Mouse (Mus musculus): ENCODE data around the gene Kank1. TPM values are rescaled to one million over a fixed set of nuclear protein-coding genes. Genes with fewer than 3 reads are reported as not detected.

The Kank1 gene
- total and polyA plus RNA-seq, 2 experiments = 31.7 to 33.6 TPM

DNA sequence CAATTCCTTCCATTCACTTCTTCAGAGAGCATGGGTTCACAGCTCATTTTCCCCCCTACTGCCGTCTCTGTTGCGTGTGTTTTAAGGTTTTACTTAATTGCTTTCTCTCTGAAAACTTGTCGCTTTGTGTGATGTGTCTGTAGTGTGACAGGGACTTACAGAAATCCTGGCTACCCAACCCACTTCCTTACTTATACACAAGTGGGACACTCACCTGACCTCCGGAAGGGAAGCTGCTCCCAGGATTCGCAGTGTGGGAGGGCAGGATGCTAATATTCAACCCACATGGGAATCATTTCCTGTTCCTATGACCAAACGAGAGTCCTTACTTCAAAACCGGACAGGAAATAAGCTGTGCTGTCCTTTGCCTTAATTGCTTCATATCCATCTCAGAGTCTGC, 195.1 kb downstream of the Kank1 start:
- Histone ChIP-seq H3K4me1 (ENCODE audit: control insufficient read depth, insufficient read depth, low read length) (no peaks in the 10 kb centered on the region; the same call in 1 of the 2 replicates), H3K4me3 (ENCODE audit: insufficient read depth, low read depth, low read length) (no peak overlapping the region), H3K36me3 (ENCODE audit: control insufficient read depth, insufficient read depth, low read length) (peaks cover 71% of the 10 kb centered on the region), H3K9ac (ENCODE audit: low read depth, low read length) (no peak overlapping the region), H3K27ac (replicated peaks; ENCODE audit: insufficient read depth, low read depth, low read length) (no peak overlapping the region), H3K79me2 (ENCODE audit: control insufficient read depth, insufficient read depth, low read length) (no peaks in the 10 kb centered on the region), H3K27me3 (ENCODE audit: control insufficient read depth, insufficient read depth, low read length) (no peaks in the 10 kb centered on the region)
- no peak for TF ChIP-seq CTCF (IDR thresholded peaks at IDR 0.05; ENCODE audit: low read depth, low read length)
- TF ChIP-seq POLR2A (IDR thresholded peaks at IDR 0.05; ENCODE audit: extremely low read depth, insufficient read depth, low read length) = no peak
- DNase-seq (ENCODE audit: extremely low read depth, low read depth, low spot score) = no peak
- 76% methylated on average over 7 of the region's 7 CpGs for WGBS

DNA sequence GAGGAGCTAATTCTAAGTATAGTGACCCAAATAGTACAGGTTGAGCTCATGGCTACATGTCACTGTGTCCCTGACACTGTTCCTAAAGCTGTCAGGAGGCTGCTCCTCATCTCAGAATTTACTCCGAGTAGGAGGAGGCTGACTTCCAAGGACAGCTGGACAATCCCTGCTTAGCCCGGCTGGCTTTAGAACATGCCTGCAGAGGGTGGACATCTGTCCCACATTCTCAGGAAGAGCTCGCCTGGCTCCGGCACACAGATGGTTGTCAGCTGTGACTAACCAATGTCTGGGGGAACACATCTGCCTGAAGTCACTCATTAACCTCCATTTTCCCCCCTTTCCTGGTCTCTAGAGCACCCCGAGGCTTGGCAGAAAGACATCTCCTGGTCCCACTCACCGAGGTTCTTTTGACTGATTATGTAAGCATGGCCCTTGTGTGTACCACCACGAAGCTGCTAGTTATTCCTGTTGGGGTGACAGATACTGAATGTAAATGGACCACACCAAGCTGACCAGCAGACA, 196.5 kb downstream of the Kank1 start:
- H3K9ac ChIP-seq (ENCODE audit: low read depth, low read length) = no peak overlapping the region
- H3K27ac ChIP-seq (replicated peaks; ENCODE audit: insufficient read depth, low read depth, low read length) = no peak overlapping the region
- no peaks in the 10 kb centered on the region; the same call in 1 of the 2 replicates for H3K4me1 ChIP-seq (ENCODE audit: control insufficient read depth, insufficient read depth, low read length)
- 83% methylated on average over 7 of the region's 7 CpGs for WGBS
- no peaks in the 10 kb centered on the region for H3K79me2 ChIP-seq (ENCODE audit: control insufficient read depth, insufficient read depth, low read length)
- DNase-seq (ENCODE audit: extremely low read depth, low read depth, low spot score) = no peak
- no peaks in the 10 kb centered on the region for H3K27me3 ChIP-seq (ENCODE audit: control insufficient read depth, insufficient read depth, low read length)
- no peak overlapping the region for H3K4me3 ChIP-seq (ENCODE audit: insufficient read depth, low read depth, low read length)
- peaks cover 59% of the 10 kb centered on the region for H3K36me3 ChIP-seq (ENCODE audit: control insufficient read depth, insufficient read depth, low read length)
- TF ChIP-seq POLR2A (IDR thresholded peaks at IDR 0.05; ENCODE audit: extremely low read depth, insufficient read depth, low read length) (no peak), CTCF (IDR thresholded peaks at IDR 0.05; ENCODE audit: low read depth, low read length) (no peak)

DNA sequence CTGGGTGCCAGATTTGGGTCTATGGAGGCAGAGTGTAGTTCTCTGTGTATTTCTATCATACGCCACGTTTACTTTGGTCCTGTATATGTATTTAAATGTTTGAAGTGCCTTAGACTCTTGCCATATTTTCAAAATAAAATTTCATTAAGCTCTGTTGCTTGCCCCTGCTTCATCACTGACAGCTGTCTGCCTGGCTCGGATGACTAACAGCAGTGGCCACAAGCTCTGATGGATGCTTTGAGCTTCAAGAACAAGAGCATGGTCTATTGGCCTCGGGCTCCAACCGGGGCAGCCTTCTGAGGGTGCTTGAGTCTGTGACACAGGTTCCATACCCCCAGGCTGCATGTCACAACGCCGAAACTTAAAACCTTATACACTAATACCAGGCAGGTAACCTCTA, 197.6 kb downstream of the Kank1 start:
- no peaks in the 10 kb centered on the region for H3K27me3 ChIP-seq (ENCODE audit: control insufficient read depth, insufficient read depth, low read length)
- H3K36me3 ChIP-seq (ENCODE audit: control insufficient read depth, insufficient read depth, low read length) = peaks cover 50% of the 10 kb centered on the region
- DNase-seq (ENCODE audit: extremely low read depth, low read depth, low spot score) = no peak
- no peak overlapping the region for H3K27ac ChIP-seq (replicated peaks; ENCODE audit: insufficient read depth, low read depth, low read length)
- no peak overlapping the region for H3K9ac ChIP-seq (ENCODE audit: low read depth, low read length)
- no peaks in the 10 kb centered on the region; the same call in 1 of the 2 replicates for H3K4me1 ChIP-seq (ENCODE audit: control insufficient read depth, insufficient read depth, low read length)
- no peak overlapping the region for H3K4me3 ChIP-seq (ENCODE audit: insufficient read depth, low read depth, low read length)
- H3K79me2 ChIP-seq (ENCODE audit: control insufficient read depth, insufficient read depth, low read length) = no peaks in the 10 kb centered on the region
- no peak for TF ChIP-seq CTCF (IDR thresholded peaks at IDR 0.05; ENCODE audit: low read depth, low read length)
- TF ChIP-seq POLR2A (IDR thresholded peaks at IDR 0.05; ENCODE audit: extremely low read depth, insufficient read depth, low read length) = no peak
- 95% methylated on average over 7 of the region's 7 CpGs for WGBS

- H3K27ac ChIP-seq (replicated peaks; ENCODE audit: insufficient read depth, low read depth, low read length) = no peak overlapping the region
- 77% methylated on average over 6 of the region's 6 CpGs for WGBS
- TF ChIP-seq CTCF (IDR thresholded peaks at IDR 0.05; ENCODE audit: low read depth, low read length) (no peak), POLR2A (IDR thresholded peaks at IDR 0.05; ENCODE audit: extremely low read depth, insufficient read depth, low read length) (no peak)
- no peak overlapping the region for H3K4me3 ChIP-seq (ENCODE audit: insufficient read depth, low read depth, low read length)
- no peaks in the 10 kb centered on the region for H3K79me2 ChIP-seq (ENCODE audit: control insufficient read depth, insufficient read depth, low read length)
- no peak overlapping the region for H3K9ac ChIP-seq (ENCODE audit: low read depth, low read length)
- H3K4me1 ChIP-seq (ENCODE audit: control insufficient read depth, insufficient read depth, low read length) = no peaks in the 10 kb centered on the region; the same call in 1 of the 2 replicates
- no peak for DNase-seq (ENCODE audit: extremely low read depth, low read depth, low spot score)
- peaks cover 46% of the 10 kb centered on the region for H3K36me3 ChIP-seq (ENCODE audit: control insufficient read depth, insufficient read depth, low read length)
- H3K27me3 ChIP-seq (ENCODE audit: control insufficient read depth, insufficient read depth, low read length) = no peaks in the 10 kb centered on the region
These were observed 198.0 kb downstream of the Kank1 start for GRCm38 (mm10) chr19:25434795-25435194.

GRCm38 (mm10) chr19:25435412-25435811, 198.6 kb downstream of the Kank1 start:
- TF ChIP-seq CTCF (IDR thresholded peaks at IDR 0.05; ENCODE audit: low read depth, low read length) (no peak), POLR2A (IDR thresholded peaks at IDR 0.05; ENCODE audit: extremely low read depth, insufficient read depth, low read length) (no peak)
- Histone ChIP-seq H3K4me1 (ENCODE audit: control insufficient read depth, insufficient read depth, low read length) (no peaks in the 10 kb centered on the region; the same call in 1 of the 2 replicates), H3K9ac (ENCODE audit: low read depth, low read length) (no peak overlapping the region), H3K4me3 (ENCODE audit: insufficient read depth, low read depth, low read length) (no peak overlapping the region), H3K27ac (replicated peaks; ENCODE audit: insufficient read depth, low read depth, low read length) (no peak overlapping the region), H3K36me3 (ENCODE audit: control insufficient read depth, insufficient read depth, low read length) (peaks cover 42% of the 10 kb centered on the region), H3K79me2 (ENCODE audit: control insufficient read depth, insufficient read depth, low read length) (no peaks in the 10 kb centered on the region), H3K27me3 (ENCODE audit: control insufficient read depth, insufficient read depth, low read length) (no peaks in the 10 kb centered on the region)
- WGBS = 18% methylated on average over 5 of the region's 5 CpGs
- DNase-seq (ENCODE audit: extremely low read depth, low read depth, low spot score) = no peak

DNA sequence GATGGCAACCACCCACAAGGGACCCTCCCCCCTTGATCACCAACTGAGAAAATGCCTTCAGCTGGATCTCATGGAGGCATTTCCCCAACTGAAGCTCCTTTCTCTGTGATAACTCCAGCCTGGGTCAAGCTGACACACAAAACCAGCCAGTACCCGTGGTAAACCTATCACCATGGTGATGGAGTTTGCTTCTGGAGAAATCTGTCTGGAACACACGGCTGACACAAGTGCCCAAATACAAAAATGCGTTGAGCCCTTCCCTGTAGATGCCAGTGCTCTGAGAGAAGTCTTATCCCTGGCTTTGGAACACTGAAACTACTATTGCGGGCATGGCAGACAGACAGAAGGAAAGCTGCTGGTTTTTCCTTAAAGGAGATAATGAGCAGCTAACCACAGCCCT, 199.4 kb downstream of the Kank1 start:
- WGBS = 67% methylated on average over 4 of the region's 4 CpGs
- Histone ChIP-seq H3K27me3 (ENCODE audit: control insufficient read depth, insufficient read depth, low read length) (no peaks in the 10 kb centered on the region), H3K27ac (replicated peaks; ENCODE audit: insufficient read depth, low read depth, low read length) (no peak overlapping the region), H3K9ac (ENCODE audit: low read depth, low read length) (no peak overlapping the region), H3K4me3 (ENCODE audit: insufficient read depth, low read depth, low read length) (no peak overlapping the region), H3K36me3 (ENCODE audit: control insufficient read depth, insufficient read depth, low read length) (peaks cover 35% of the 10 kb centered on the region), H3K79me2 (ENCODE audit: control insufficient read depth, insufficient read depth, low read length) (no peaks in the 10 kb centered on the region), H3K4me1 (ENCODE audit: control insufficient read depth, insufficient read depth, low read length) (no peaks in the 10 kb centered on the region; the same call in 1 of the 2 replicates)
- DNase-seq (ENCODE audit: extremely low read depth, low read depth, low spot score) = no peak
- TF ChIP-seq POLR2A (IDR thresholded peaks at IDR 0.05; ENCODE audit: extremely low read depth, insufficient read depth, low read length) (no peak), CTCF (IDR thresholded peaks at IDR 0.05; ENCODE audit: low read depth, low read length) (no peak)
